27 mouse cellular contexts compared by ENCODE assay signal in genomic region chr3:17490632-17491031, GRCm38 (mm10).
DNase-seq lines count a peak whose midpoint lies in the region; ATAC-seq lines count a peak whose summit lies in the region.
"Had no signal": no experiment of that assay in that cellular context is flagged by ENCODE, and none has a peak within 500 bp of the region (broad histone marks: within the 10 kb centered on the region; RNA-seq: fewer than 3 reads in every experiment).

No protein-coding gene starts in this region.

- H3K9me3 ChIP-seq in hindbrain, embryonic 10.5 days: no peaks in the 10 kb centered on the region
- H3K9me3 ChIP-seq in hindbrain, embryonic 13.5 days: no peaks in the 10 kb centered on the region
- H3K9me3 ChIP-seq in midbrain, embryonic 14.5 days (ENCODE audit: control insufficient read depth, low read length): no peaks in the 10 kb centered on the region
- H3K9me3 ChIP-seq: embryonic facial prominence, embryonic 10.5 days; embryonic facial prominence, embryonic 13.5 days; forebrain, embryonic 12.5 days; forebrain, embryonic 15.5 days; heart, embryonic 10.5 days; heart, embryonic 13.5 days had no signal

- no peak overlapping the region for H3K4me3 ChIP-seq in hindbrain, embryonic 10.5 days
- no peak overlapping the region for H3K4me3 ChIP-seq in hindbrain, embryonic 13.5 days
- H3K4me3 ChIP-seq in midbrain, embryonic 14.5 days (replicated peaks; ENCODE audit: low read depth, low read length): no peak overlapping the region
- H3K4me3 ChIP-seq: embryonic facial prominence, embryonic 10.5 days; embryonic facial prominence, embryonic 13.5 days; erythroblast, embryonic 14.5 days; forebrain, embryonic 12.5 days; forebrain, embryonic 15.5 days; heart, adult 2 months; heart, embryonic 10.5 days; heart, embryonic 13.5 days had no signal

- H3K9ac ChIP-seq in hindbrain, embryonic 13.5 days: no peak overlapping the region
- H3K9ac ChIP-seq in midbrain, embryonic 14.5 days (replicated peaks; ENCODE audit: low read length): no peak overlapping the region
- H3K9ac ChIP-seq: embryonic facial prominence, embryonic 13.5 days; forebrain, embryonic 12.5 days; forebrain, embryonic 15.5 days; heart, embryonic 13.5 days; hindbrain, embryonic 14.5 days had no signal

- peak overlapping the region; percentile 86 for H3K27ac ChIP-seq in hindbrain, embryonic 10.5 days
- no peak overlapping the region for H3K27ac ChIP-seq in hindbrain, embryonic 13.5 days
- 0 out of 2 replicates have a peak overlapping the region, but pooled peaks have one; percentile 45 for H3K27ac ChIP-seq in midbrain, embryonic 14.5 days (replicated peaks; ENCODE audit: low read depth, low read length)
- H3K27ac ChIP-seq: embryonic facial prominence, embryonic 10.5 days; embryonic facial prominence, embryonic 13.5 days; forebrain, embryonic 12.5 days; forebrain, embryonic 15.5 days; heart, adult 2 months; heart, embryonic 10.5 days; heart, embryonic 13.5 days; hindbrain, embryonic 14.5 days had no signal

- no peak overlapping the region for H3K4me2 ChIP-seq in hindbrain, embryonic 13.5 days
- H3K4me2 ChIP-seq in midbrain, embryonic 14.5 days (ENCODE audit: low read length): no peak overlapping the region
- H3K4me2 ChIP-seq: embryonic facial prominence, embryonic 13.5 days; forebrain, embryonic 12.5 days; forebrain, embryonic 15.5 days; heart, embryonic 13.5 days; hindbrain, embryonic 14.5 days had no signal

- H3K27me3 ChIP-seq in hindbrain, embryonic 10.5 days (ENCODE audit: insufficient read depth, poor library complexity, severe bottlenecking): no peaks in the 10 kb centered on the region
- H3K27me3 ChIP-seq in hindbrain, embryonic 13.5 days: no peaks in the 10 kb centered on the region
- no peaks in the 10 kb centered on the region for H3K27me3 ChIP-seq in midbrain, embryonic 14.5 days (ENCODE audit: control insufficient read depth, insufficient read depth, low read length)
- H3K27me3 ChIP-seq: embryonic facial prominence, embryonic 13.5 days; forebrain, embryonic 12.5 days; forebrain, embryonic 15.5 days; heart, embryonic 13.5 days had no signal

- DNase-seq in hindbrain, embryonic 10.5 days (ENCODE audit: low spot score): no peak
- DNase-seq in retina, embryonic 14.5 days (ENCODE audit: low spot score): peak; percentile 29
- DNase-seq in retina, postnatal 1 day: no peak
- DNase-seq in midbrain, embryonic 14.5 days: peak; percentile 36
- DNase-seq in thymus, adult 18-20 months: no peak
- DNase-seq in embryo, embryonic 11 days: no peak
- no peak for DNase-seq in adrenal gland, postnatal 14 days
- DNase-seq: adrenal gland, adult 8-10 months; adrenal gland, postnatal 36 days; cerebellum, adult 11 months; cerebellum, adult 2 months; cerebellum, adult 9-11 months; cerebellum, postnatal 25 days; gastrocnemius, postnatal 36 days; heart, adult 2 months; heart, postnatal 14 days; heart, postnatal 4 days had no signal

- ATAC-seq in hindbrain, embryonic 13.5 days (ENCODE audit: low FRiP score): no peak
- peak; percentile 68; the same call in 1 of the 2 replicates for ATAC-seq in midbrain, embryonic 14.5 days (ENCODE audit: low FRiP score, low TSS enrichment)
- ATAC-seq: activated CD4-positive, CD25-positive, alpha-beta regulatory T cell, adult 4 months; forebrain, embryonic 15.5 days had no signal

- no peaks in the 10 kb centered on the region for H3K36me3 ChIP-seq in hindbrain, embryonic 10.5 days
- H3K36me3 ChIP-seq in hindbrain, embryonic 13.5 days: no peaks in the 10 kb centered on the region
- no peaks in the 10 kb centered on the region for H3K36me3 ChIP-seq in midbrain, embryonic 14.5 days (ENCODE audit: control insufficient read depth, insufficient read depth, low read length)
- H3K36me3 ChIP-seq: embryonic facial prominence, embryonic 10.5 days; embryonic facial prominence, embryonic 13.5 days; forebrain, embryonic 12.5 days; forebrain, embryonic 15.5 days; heart, embryonic 10.5 days; heart, embryonic 13.5 days had no signal

- peaks cover 28% of the 10 kb centered on the region for H3K4me1 ChIP-seq in hindbrain, embryonic 10.5 days (replicated peaks)
- peaks cover 5% of the 10 kb centered on the region for H3K4me1 ChIP-seq in hindbrain, embryonic 13.5 days (replicated peaks)
- H3K4me1 ChIP-seq in midbrain, embryonic 14.5 days (ENCODE audit: control insufficient read depth, insufficient read depth, low read length): peaks cover 7% of the 10 kb centered on the region
- H3K4me1 ChIP-seq: embryonic facial prominence, embryonic 10.5 days; embryonic facial prominence, embryonic 13.5 days; heart, embryonic 10.5 days had no signal

Comparison
In these comparisons a context has a peak if more than half of its experiments do, and no peak if none do; other contexts are left out.
1. DNase-seq: peak in retina, embryonic 14.5 days (single experiment) and midbrain, embryonic 14.5 days (single experiment); none in hindbrain, embryonic 10.5 days (single experiment), retina, postnatal 1 day (single experiment), thymus, adult 18-20 months (0 of 2), embryo, embryonic 11 days (single experiment) and adrenal gland, postnatal 14 days (single experiment).